Mouse (Mus musculus) left cerebral cortex, postnatal 10 days (tissue): ENCODE measurements around the gene Tmem200b. TPM values are rescaled to one million over a fixed set of nuclear protein-coding genes. Genes with fewer than 3 reads are reported as not detected.

Experiments used
- DNase-seq, 2 experiments: peaks; one replicate each; pipeline ENCODE4 v3.0.0; 2021 to 2022; ENCODE audit warnings: low spot score in 2 of 2, mixed read lengths in 1 of 2; ENCODE audit errors: extremely low spot score in 1 of 2
- intact Hi-C: fragments of 180-260 bp; cut with DNase I; formaldehyde crosslinking; loops from one replicate; pipeline ENCODE4 v1.15.1; 2025
- total RNA-seq, 2 experiments: library from RNA; stranded (reverse); gene quantifications; 2 replicates each; pipeline ENCODE4 v1.2.3; 2021

The Tmem200b gene
- total RNA-seq, 2 experiments from 2014 or later, result 3.1 to 3.9 TPM

GRCm38 (mm10) chr4:131904478-131904877, 17.1 kb upstream of the Tmem200b start:
- intact Hi-C loops, result no loop called here
- DNase-seq, result peak in 1 of 2 experiments; percentile 65

GRCm38 (mm10) chr4:131906423-131906822, 15.1 kb upstream of the Tmem200b start:
- DNase-seq, result no peak

GRCm38 (mm10) chr4:131907912-131908311, 13.7 kb upstream of the Tmem200b start:
- intact Hi-C loops, result no loop called here
- DNase-seq, result no peak

More at GRCm38 (mm10) chr4:131906423-131906822, 15.1 kb upstream of the Tmem200b start:
- intact Hi-C loops, result no loop called here

- intact Hi-C loops, result no loop called here
- peak in 1 of 2 experiments; percentile 61 for DNase-seq
Measured at GRCm38 (mm10) chr4:131910237-131910994, 11.2 kb upstream of the Tmem200b start.

GRCm38 (mm10) chr4:131911521-131911920, 10.1 kb upstream of the Tmem200b start:
- intact Hi-C loops, result no loop called here
- DNase-seq, result no peak

- intact Hi-C loops, result no loop called here
- DNase-seq, result no peak
Measured at GRCm38 (mm10) chr4:131913526-131913925, 8.0 kb upstream of the Tmem200b start.

GRCm38 (mm10) chr4:131914046-131914643, 7.4 kb upstream of the Tmem200b start:
- no peak for DNase-seq
- intact Hi-C loops, result no loop called here

- intact Hi-C loops, result loop anchor here (5.0 kb wide), 2 partner anchors 57 to 162 kb away; partner anchors contain the start of gene Epb41
- DNase-seq, result peak in 1 of 2 experiments; percentile 49
Measured at GRCm38 (mm10) chr4:131914891-131915469, 6.6 kb upstream of the Tmem200b start.

- intact Hi-C loops, result loop anchor here (5.0 kb wide), 2 partner anchors 56 to 161 kb away; partner anchors contain the start of gene Epb41
- DNase-seq, result no peak
Measured at GRCm38 (mm10) chr4:131915821-131916328, 5.7 kb upstream of the Tmem200b start.

GRCm38 (mm10) chr4:131916425-131916824, 5.1 kb upstream of the Tmem200b start:
- intact Hi-C loops, result loop anchor here (5.0 kb wide), 2 partner anchors 56 to 161 kb away; partner anchors contain the start of gene Epb41
- DNase-seq, result peak; percentile 42 to 87

GRCm38 (mm10) chr4:131917010-131917555, 4.5 kb upstream of the Tmem200b start:
- no peak for DNase-seq
- intact Hi-C loops, result loop anchor here (5.0 kb wide), 2 partner anchors 55 to 160 kb away; partner anchors contain the start of gene Epb41

GRCm38 (mm10) chr4:131918026-131918533, 3.5 kb upstream of the Tmem200b start:
- intact Hi-C loops, result loop anchor here (5.0 kb wide), 2 partner anchors 54 to 159 kb away; partner anchors contain the start of gene Epb41
- no peak for DNase-seq

GRCm38 (mm10) chr4:131918711-131919500, 2.7 kb upstream of the Tmem200b start:
- intact Hi-C loops, result loop anchor here (5.0 kb wide), 2 partner anchors 53 to 158 kb away; partner anchors contain the start of gene Epb41
- no peak for DNase-seq

- intact Hi-C loops, result loop anchor here (5.0 kb wide), 2 partner anchors 53 to 158 kb away; partner anchors contain the start of gene Epb41
- DNase-seq, result no peak
Measured at GRCm38 (mm10) chr4:131919506-131920140, 1.9 kb upstream of the Tmem200b start.

- DNase-seq, result peak in 1 of 2 experiments; percentile 74
- intact Hi-C loops, result no loop called here
Measured at GRCm38 (mm10) chr4:131920141-131920594, 1.4 kb upstream of the Tmem200b start.

- DNase-seq, result peak in 1 of 2 experiments; percentile 82
Measured at GRCm38 (mm10) chr4:131920595-131921351, 798 bp upstream of the Tmem200b start.

GRCm38 (mm10) chr4:131922404-131922803, 833 bp downstream of the Tmem200b start:
- intact Hi-C loops, result no loop called here
- DNase-seq, result no peak

More at GRCm38 (mm10) chr4:131920595-131921351, 798 bp upstream of the Tmem200b start:
- intact Hi-C loops, result no loop called here
